Mouse (Mus musculus): ENCODE results near the gene Nudt19. TPM values are rescaled to one million over a fixed set of nuclear protein-coding genes. Genes with fewer than 3 reads are reported as not detected.

The Nudt19 gene
- polyA plus RNA-seq (2015; fragmentation: Nextera tagmentation; extraction: Ambion mirVana) = 50.7 and 54.6 TPM in 2 replicates

DNA sequence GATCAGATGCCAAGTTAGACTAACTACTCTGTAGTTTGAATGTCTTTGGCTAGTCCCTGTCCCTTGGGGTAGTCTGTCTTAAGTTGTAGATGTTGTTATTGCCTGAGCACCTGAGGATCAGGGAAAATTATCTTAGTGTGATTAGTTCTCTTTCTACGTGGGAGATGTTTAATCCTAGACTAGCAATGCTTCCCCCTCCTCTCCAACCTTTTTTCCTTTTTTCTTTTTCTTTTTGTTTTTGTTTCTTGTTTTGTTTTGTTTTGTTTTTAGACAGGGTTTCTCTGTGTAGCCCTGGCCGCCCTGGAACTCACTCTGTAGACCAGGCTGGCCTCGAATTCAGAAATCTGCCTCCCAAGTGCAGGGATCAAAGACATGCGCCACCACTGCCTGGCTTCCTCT is at the start of gene Nudt19:
Gene Nudt19 (minus strand): TSS at position 100 of the 399 bp plus-strand sequence.
- Histone ChIP-seq H3K36me3 (ENCODE audit: control insufficient read depth, insufficient read depth) (peaks cover 4% of the 10 kb centered on the region), H3K27me3 (ENCODE audit: control insufficient read depth, insufficient read depth, low read depth, low read length) (no peaks in the 10 kb centered on the region), H3K9ac (ENCODE audit: low read depth, low read length) (peak within 1 kb of the TSS; percentile 95), H3K4me3 (ENCODE audit: low read depth, low read length) (peak within 1 kb of the TSS; percentile 88), H3K9me3 (replicated peaks; ENCODE audit: control insufficient read depth, low read length) (no peaks in the 10 kb centered on the region), H3K4me2 (ENCODE audit: low read depth, low read length) (peak within 1 kb of the TSS; percentile 96), H3K27ac (ENCODE audit: low read length) (peak within 1 kb of the TSS; percentile 98), H3K4me1 (ENCODE audit: control insufficient read depth, low read depth, low read length) (peaks cover 73% of the 10 kb centered on the region)
- 46% methylated on average over 4 of the region's 4 CpGs for WGBS (ENCODE audit: insufficient replicate concordance)
- no peak for ATAC-seq (ENCODE audit: low read depth)

- Histone ChIP-seq H3K36me3 (ENCODE audit: control insufficient read depth, insufficient read depth) (peaks cover 24% of the 10 kb centered on the region), H3K9ac (ENCODE audit: low read depth, low read length) (no peak overlapping the region), H3K27me3 (ENCODE audit: control insufficient read depth, insufficient read depth, low read depth, low read length) (no peaks in the 10 kb centered on the region), H3K4me3 (ENCODE audit: low read depth, low read length) (no peak overlapping the region), H3K27ac (ENCODE audit: low read length) (no peak overlapping the region), H3K4me1 (ENCODE audit: control insufficient read depth, low read depth, low read length) (peaks cover 8% of the 10 kb centered on the region), H3K9me3 (replicated peaks; ENCODE audit: control insufficient read depth, low read length) (no peaks in the 10 kb centered on the region), H3K4me2 (ENCODE audit: low read depth, low read length) (no peak overlapping the region)
- ATAC-seq (ENCODE audit: low read depth) = no peak
- WGBS (ENCODE audit: insufficient replicate concordance) = 81% methylated on average over 5 of the region's 5 CpGs
Measured at GRCm38 (mm10) chr7:35602766-35603165, 46.7 kb upstream of the Nudt19 start.

DNA sequence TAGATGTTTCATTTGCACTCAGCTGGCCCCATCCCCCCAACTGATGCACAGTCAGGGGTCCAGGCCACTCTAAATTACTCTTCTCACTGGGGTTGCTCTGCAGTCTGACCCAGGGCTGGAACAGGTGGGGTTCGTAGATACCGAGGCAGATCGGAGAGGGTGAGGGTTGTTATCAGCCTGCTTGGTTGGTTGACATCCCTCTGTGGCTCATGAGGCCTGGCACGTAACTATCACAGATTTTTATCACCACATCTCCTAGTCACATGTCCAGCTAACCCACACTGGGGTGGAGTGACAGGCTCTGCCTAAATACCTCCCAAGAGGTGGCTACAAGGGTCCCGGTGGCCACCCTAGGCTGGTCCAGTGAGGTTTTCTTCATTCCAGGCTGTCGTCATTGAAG is 45.0 kb upstream of the Nudt19 start:
- no peak overlapping the region for H3K27ac ChIP-seq (ENCODE audit: low read length)
- ATAC-seq (ENCODE audit: low read depth) = peak; percentile 83
- 37% methylated on average over 6 of the region's 6 CpGs for WGBS (ENCODE audit: insufficient replicate concordance)
- no peaks in the 10 kb centered on the region for H3K27me3 ChIP-seq (ENCODE audit: control insufficient read depth, insufficient read depth, low read depth, low read length)
- no peaks in the 10 kb centered on the region for H3K9me3 ChIP-seq (replicated peaks; ENCODE audit: control insufficient read depth, low read length)
- H3K4me3 ChIP-seq (ENCODE audit: low read depth, low read length) = no peak overlapping the region
- H3K4me2 ChIP-seq (ENCODE audit: low read depth, low read length) = no peak overlapping the region
- no peak overlapping the region for H3K9ac ChIP-seq (ENCODE audit: low read depth, low read length)
- peaks cover 8% of the 10 kb centered on the region for H3K4me1 ChIP-seq (ENCODE audit: control insufficient read depth, low read depth, low read length)
- peaks cover 12% of the 10 kb centered on the region for H3K36me3 ChIP-seq (ENCODE audit: control insufficient read depth, insufficient read depth)

- no peak for ATAC-seq (ENCODE audit: low read depth)
Measured at GRCm38 (mm10) chr7:35600031-35600430, 43.9 kb upstream of the Nudt19 start.

DNA sequence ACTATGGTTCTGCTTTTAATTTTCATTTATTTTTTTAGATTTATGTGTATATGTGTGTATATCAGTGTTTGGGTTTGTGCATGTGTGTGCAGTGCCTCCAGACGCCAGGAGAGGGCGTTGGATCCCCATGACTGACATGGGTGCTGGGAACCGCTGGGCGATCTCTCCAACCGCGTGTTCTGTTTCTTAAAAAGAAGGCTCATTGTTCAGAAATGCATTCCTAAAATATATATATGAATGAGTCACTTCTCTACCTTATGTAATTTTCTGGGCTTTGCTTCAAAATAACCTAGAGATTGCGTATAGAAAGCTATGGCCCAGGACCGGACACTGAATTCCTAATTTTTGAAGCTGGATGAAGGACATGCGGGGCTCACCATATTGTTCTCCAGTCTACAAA is 43.4 kb upstream of the Nudt19 start:
- H3K27me3 ChIP-seq (ENCODE audit: control insufficient read depth, insufficient read depth, low read depth, low read length) = no peaks in the 10 kb centered on the region
- WGBS (ENCODE audit: insufficient replicate concordance) = 86% methylated on average over 9 of the region's 9 CpGs
- no peak overlapping the region for H3K4me2 ChIP-seq (ENCODE audit: low read depth, low read length)
- peaks cover 15% of the 10 kb centered on the region for H3K36me3 ChIP-seq (ENCODE audit: control insufficient read depth, insufficient read depth)
- H3K4me1 ChIP-seq (ENCODE audit: control insufficient read depth, low read depth, low read length) = peaks cover 8% of the 10 kb centered on the region
- no peak for ATAC-seq (ENCODE audit: low read depth)
- no peak overlapping the region for H3K9ac ChIP-seq (ENCODE audit: low read depth, low read length)
- no peaks in the 10 kb centered on the region for H3K9me3 ChIP-seq (replicated peaks; ENCODE audit: control insufficient read depth, low read length)
- H3K4me3 ChIP-seq (ENCODE audit: low read depth, low read length) = no peak overlapping the region
- H3K27ac ChIP-seq (ENCODE audit: low read length) = no peak overlapping the region

More at GRCm38 (mm10) chr7:35600031-35600430, 43.9 kb upstream of the Nudt19 start:
- Histone ChIP-seq H3K9ac (ENCODE audit: low read depth, low read length) (no peak overlapping the region), H3K4me2 (ENCODE audit: low read depth, low read length) (no peak overlapping the region), H3K4me3 (ENCODE audit: low read depth, low read length) (no peak overlapping the region), H3K4me1 (ENCODE audit: control insufficient read depth, low read depth, low read length) (peaks cover 8% of the 10 kb centered on the region), H3K36me3 (ENCODE audit: control insufficient read depth, insufficient read depth) (peaks cover 15% of the 10 kb centered on the region), H3K27me3 (ENCODE audit: control insufficient read depth, insufficient read depth, low read depth, low read length) (no peaks in the 10 kb centered on the region), H3K9me3 (replicated peaks; ENCODE audit: control insufficient read depth, low read length) (no peaks in the 10 kb centered on the region), H3K27ac (ENCODE audit: low read length) (no peak overlapping the region)
- WGBS (ENCODE audit: insufficient replicate concordance) = 86% methylated on average over 10 of the region's 10 CpGs

DNA sequence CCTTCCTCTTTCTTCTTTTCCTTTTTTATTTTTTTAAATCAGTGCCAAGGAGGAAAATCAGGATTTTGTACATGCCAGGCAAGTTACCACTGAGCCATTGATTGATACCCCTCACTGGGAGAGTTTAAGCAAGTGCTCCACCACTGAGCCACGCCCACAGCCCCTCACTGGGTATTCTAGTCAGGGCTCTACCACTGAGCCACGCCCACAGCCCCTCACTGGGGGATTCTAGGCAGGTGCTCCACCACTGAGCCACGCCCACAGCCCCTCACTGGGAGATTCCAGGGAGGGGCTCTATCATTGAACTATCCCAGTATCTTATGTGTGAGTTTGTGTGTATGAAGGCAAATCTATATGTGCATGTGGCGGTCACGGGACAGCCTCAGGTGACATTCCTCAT is 38.2 kb upstream of the Nudt19 start:
- H3K4me1 ChIP-seq (ENCODE audit: control insufficient read depth, low read depth, low read length) = peaks cover 8% of the 10 kb centered on the region
- no peak for ATAC-seq (ENCODE audit: low read depth)
- H3K36me3 ChIP-seq (ENCODE audit: control insufficient read depth, insufficient read depth) = peaks cover 21% of the 10 kb centered on the region
- no peak overlapping the region for H3K9ac ChIP-seq (ENCODE audit: low read depth, low read length)
- no peak overlapping the region for H3K4me3 ChIP-seq (ENCODE audit: low read depth, low read length)
- no peaks in the 10 kb centered on the region for H3K27me3 ChIP-seq (ENCODE audit: control insufficient read depth, insufficient read depth, low read depth, low read length)
- 73% methylated on average over 5 of the region's 5 CpGs for WGBS (ENCODE audit: insufficient replicate concordance)
- H3K4me2 ChIP-seq (ENCODE audit: low read depth, low read length) = no peak overlapping the region
- no peaks in the 10 kb centered on the region for H3K9me3 ChIP-seq (replicated peaks; ENCODE audit: control insufficient read depth, low read length)
- H3K27ac ChIP-seq (ENCODE audit: low read length) = no peak overlapping the region

DNA sequence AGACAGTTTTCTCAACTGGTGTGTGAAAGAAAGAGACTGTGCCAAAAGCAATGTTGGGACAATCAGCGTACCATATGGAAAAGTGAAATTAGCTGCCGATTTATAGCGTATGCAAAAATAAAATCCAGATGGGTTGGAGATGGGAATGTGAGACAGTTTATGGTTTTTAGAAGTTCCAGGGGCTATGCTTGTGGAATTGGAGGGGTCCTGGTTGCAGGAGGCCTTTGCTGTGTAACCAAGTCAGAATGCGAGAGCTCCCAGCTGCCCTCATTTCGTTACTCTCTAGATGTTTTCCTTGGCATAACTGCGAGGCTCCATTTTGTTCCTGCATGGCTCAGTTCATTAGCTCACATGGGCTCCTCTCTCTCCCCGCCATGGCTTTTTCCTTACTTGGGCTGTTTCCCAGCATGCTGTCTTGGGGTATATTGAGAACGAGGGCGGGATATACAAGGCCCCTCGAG is 34.7 kb upstream of the Nudt19 start:
- no peak overlapping the region for H3K27ac ChIP-seq (ENCODE audit: low read length)
- no peak overlapping the region for H3K4me3 ChIP-seq (ENCODE audit: low read depth, low read length)
- peaks cover 18% of the 10 kb centered on the region for H3K36me3 ChIP-seq (ENCODE audit: control insufficient read depth, insufficient read depth)
- no peaks in the 10 kb centered on the region for H3K9me3 ChIP-seq (replicated peaks; ENCODE audit: control insufficient read depth, low read length)
- no peaks in the 10 kb centered on the region for H3K27me3 ChIP-seq (ENCODE audit: control insufficient read depth, insufficient read depth, low read depth, low read length)
- no peak overlapping the region for H3K4me2 ChIP-seq (ENCODE audit: low read depth, low read length)
- ATAC-seq (ENCODE audit: low read depth) = no peak
- peaks cover 35% of the 10 kb centered on the region for H3K4me1 ChIP-seq (ENCODE audit: control insufficient read depth, low read depth, low read length)
- WGBS (ENCODE audit: insufficient replicate concordance) = 85% methylated on average over 10 of the region's 10 CpGs
- no peak overlapping the region for H3K9ac ChIP-seq (ENCODE audit: low read depth, low read length)

DNA sequence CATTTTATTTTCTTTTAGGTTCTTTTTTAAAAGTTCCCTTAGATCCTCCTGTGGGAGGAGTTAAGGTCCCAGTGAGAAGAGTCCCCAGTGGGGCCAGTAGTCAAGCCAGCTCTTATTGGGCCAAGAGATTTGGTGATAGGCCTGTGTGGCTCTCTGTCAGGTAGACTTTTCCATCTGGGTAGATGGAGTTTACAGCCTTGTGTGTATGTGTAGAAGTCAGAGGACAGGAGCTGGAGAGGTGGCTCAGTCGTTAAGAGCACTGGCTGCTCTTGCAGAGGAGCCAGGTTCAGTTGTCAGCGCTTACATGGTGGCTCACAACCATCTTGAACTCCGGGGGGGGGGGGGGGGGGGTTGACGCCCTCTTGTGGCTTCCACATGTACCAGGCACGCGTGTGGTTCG is 33.4 kb upstream of the Nudt19 start:
- H3K9ac ChIP-seq (ENCODE audit: low read depth, low read length) = no peak overlapping the region
- H3K9me3 ChIP-seq (replicated peaks; ENCODE audit: control insufficient read depth, low read length) = no peaks in the 10 kb centered on the region
- ATAC-seq (ENCODE audit: low read depth) = no peak
- H3K36me3 ChIP-seq (ENCODE audit: control insufficient read depth, insufficient read depth) = peaks cover 13% of the 10 kb centered on the region
- peaks cover 47% of the 10 kb centered on the region for H3K4me1 ChIP-seq (ENCODE audit: control insufficient read depth, low read depth, low read length)
- peak overlapping the region; percentile 69 for H3K27ac ChIP-seq (ENCODE audit: low read length)
- 35% methylated on average over 7 of the region's 7 CpGs for WGBS (ENCODE audit: insufficient replicate concordance)
- H3K4me3 ChIP-seq (ENCODE audit: low read depth, low read length) = no peak overlapping the region
- H3K4me2 ChIP-seq (ENCODE audit: low read depth, low read length) = peak overlapping the region; percentile 37; the same call in 1 of the 2 replicates
- H3K27me3 ChIP-seq (ENCODE audit: control insufficient read depth, insufficient read depth, low read depth, low read length) = peaks cover 9% of the 10 kb centered on the region

DNA sequence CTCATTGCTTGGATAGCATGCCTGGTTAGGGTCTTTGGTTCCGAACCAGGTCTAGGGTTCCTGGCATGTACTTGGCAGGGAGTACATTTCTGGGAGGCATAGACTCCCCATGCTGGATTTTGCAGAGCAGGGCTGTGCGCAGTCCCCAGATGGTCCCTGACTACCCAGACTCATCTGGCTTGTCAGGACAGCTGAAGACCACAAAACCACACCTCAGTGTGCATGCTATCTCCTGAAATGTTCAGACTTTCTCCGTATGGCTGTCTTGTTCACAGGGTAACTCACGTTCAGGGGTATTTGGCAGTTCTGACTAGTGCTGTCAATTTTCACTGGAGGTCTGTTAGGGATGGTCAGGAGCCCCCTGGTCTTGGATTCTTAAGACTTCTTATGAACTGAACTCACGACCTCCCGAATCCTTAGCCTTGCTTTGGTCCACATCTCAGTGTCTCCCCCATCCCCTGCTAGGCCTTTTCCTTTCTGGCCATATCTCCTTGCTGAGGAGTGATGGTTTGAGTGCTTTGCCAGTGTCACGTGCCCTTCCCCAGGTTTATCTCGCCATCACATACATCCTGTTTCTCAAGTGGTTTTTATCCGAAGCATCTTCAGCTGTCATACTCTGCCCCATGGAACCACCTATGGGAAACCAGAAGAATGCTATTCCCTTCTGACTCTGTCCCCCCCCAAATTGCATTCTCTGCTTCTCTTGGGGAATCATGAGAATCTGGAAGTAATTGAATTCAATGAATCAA is 32.8 kb upstream of the Nudt19 start:
- H3K9ac ChIP-seq (ENCODE audit: low read depth, low read length) = peak overlapping the region; percentile 41
- no peak overlapping the region for H3K4me3 ChIP-seq (ENCODE audit: low read depth, low read length)
- H3K27me3 ChIP-seq (ENCODE audit: control insufficient read depth, insufficient read depth, low read depth, low read length) = peaks cover 16% of the 10 kb centered on the region
- peak overlapping the region; percentile 100 for H3K4me2 ChIP-seq (ENCODE audit: low read depth, low read length)
- WGBS (ENCODE audit: insufficient replicate concordance) = 16% methylated on average over 9 of the region's 9 CpGs
- ATAC-seq (ENCODE audit: low read depth) = no peak
- peaks cover 13% of the 10 kb centered on the region for H3K36me3 ChIP-seq (ENCODE audit: control insufficient read depth, insufficient read depth)
- H3K4me1 ChIP-seq (ENCODE audit: control insufficient read depth, low read depth, low read length) = peaks cover 51% of the 10 kb centered on the region
- H3K9me3 ChIP-seq (replicated peaks; ENCODE audit: control insufficient read depth, low read length) = no peaks in the 10 kb centered on the region
- H3K27ac ChIP-seq (ENCODE audit: low read length) = peak overlapping the region; percentile 69

All from liver, embryonic 16.5 days (tissue).